Mouse (Mus musculus): Measurements from ENCODE around the gene Rgmb.

The Rgmb gene

GRCm38 (mm10) chr17:15830766-15831644 lies at the start of gene Rgmb:
Rgmb (minus strand) TSS chr17:15831039.
- peak; percentile 39 to 52 for DNase-seq

GRCm38 (mm10) chr17:15874765-15875164 lies 43.9 kb upstream of the Rgmb start:
- no peak for DNase-seq

- no peak for DNase-seq
Measured at GRCm38 (mm10) chr17:15872093-15872492, 41.3 kb upstream of the Rgmb start.

GRCm38 (mm10) chr17:15865249-15865648 lies 34.4 kb upstream of the Rgmb start:
- no peak for DNase-seq

- peak; percentile 9 to 47 for DNase-seq
Measured at GRCm38 (mm10) chr17:15862355-15862754, 31.5 kb upstream of the Rgmb start.

GRCm38 (mm10) chr17:15853121-15853520 lies 22.3 kb upstream of the Rgmb start:
- DNase-seq, result no peak

- DNase-seq, result no peak
Measured at GRCm38 (mm10) chr17:15850544-15850943, 19.7 kb upstream of the Rgmb start.

GRCm38 (mm10) chr17:15841425-15841824 lies 10.6 kb upstream of the Rgmb start:
- no peak for DNase-seq

- DNase-seq, result no peak
Measured at GRCm38 (mm10) chr17:15832398-15832797, 1.6 kb upstream of the Rgmb start.

- DNase-seq, result peak in 1 of 2 experiments; percentile 63
Measured at GRCm38 (mm10) chr17:15831810-15832209, 971 bp upstream of the Rgmb start.

- DNase-seq, result peak in 1 of 2 experiments; percentile 31
Measured at GRCm38 (mm10) chr17:15830171-15830765, 571 bp downstream of the Rgmb start.

- peak; percentile 38 to 58 for DNase-seq
Measured at GRCm38 (mm10) chr17:15829198-15830170, 1.4 kb downstream of the Rgmb start.

- DNase-seq, result no peak
Measured at GRCm38 (mm10) chr17:15828131-15828917, 2.5 kb downstream of the Rgmb start.

GRCm38 (mm10) chr17:15826928-15827327 lies 3.9 kb downstream of the Rgmb start:
- peak; percentile 50 to 61 for DNase-seq

GRCm38 (mm10) chr17:15826444-15826909 lies 4.4 kb downstream of the Rgmb start:
- DNase-seq, result peak; percentile 99 to 100

GRCm38 (mm10) chr17:15825481-15826396 lies 5.1 kb downstream of the Rgmb start:
- peak in 1 of 2 experiments; percentile 74 for DNase-seq

GRCm38 (mm10) chr17:15824854-15825253 lies 6.0 kb downstream of the Rgmb start:
- DNase-seq, result no peak

- DNase-seq, result peak; percentile 58 to 62
Measured at GRCm38 (mm10) chr17:15824337-15824736, 6.5 kb downstream of the Rgmb start.

- no peak for DNase-seq
Measured at GRCm38 (mm10) chr17:15823838-15824237, 7.0 kb downstream of the Rgmb start.

GRCm38 (mm10) chr17:15823215-15823614 lies 7.6 kb downstream of the Rgmb start:
- no peak for DNase-seq

GRCm38 (mm10) chr17:15822376-15822775 lies 8.5 kb downstream of the Rgmb start:
- DNase-seq, result no peak
